Mouse (Mus musculus) CH12.LX (cell line): ENCODE results near the gene Dnmbp.

ENCODE experiments used
- EP300 ChIP-seq: IDR thresholded peaks from 2 replicates; pipeline ENCODE4 v1.6.1; 2011; ENCODE audit warnings: low read length, improper control_type of control experiment
- MAFK ChIP-seq: IDR thresholded peaks from 2 replicates; pipeline ENCODE4 v1.6.1; 2011; ENCODE audit warnings: low read length, improper control_type of control experiment; ENCODE audit not compliant: insufficient replicate concordance
- MXI1 ChIP-seq: IDR thresholded peaks from 2 replicates; pipeline ENCODE4 v1.6.1; 2011; ENCODE audit warnings: mild to moderate bottlenecking, low read depth, low read length, improper control_type of control experiment
- POLR2A ChIP-seq: IDR thresholded peaks from 2 replicates; pipeline ENCODE4 v1.6.1; 2011; ENCODE audit warnings: low read depth, mild to moderate bottlenecking, improper control_type of control experiment, low read length

DNA sequence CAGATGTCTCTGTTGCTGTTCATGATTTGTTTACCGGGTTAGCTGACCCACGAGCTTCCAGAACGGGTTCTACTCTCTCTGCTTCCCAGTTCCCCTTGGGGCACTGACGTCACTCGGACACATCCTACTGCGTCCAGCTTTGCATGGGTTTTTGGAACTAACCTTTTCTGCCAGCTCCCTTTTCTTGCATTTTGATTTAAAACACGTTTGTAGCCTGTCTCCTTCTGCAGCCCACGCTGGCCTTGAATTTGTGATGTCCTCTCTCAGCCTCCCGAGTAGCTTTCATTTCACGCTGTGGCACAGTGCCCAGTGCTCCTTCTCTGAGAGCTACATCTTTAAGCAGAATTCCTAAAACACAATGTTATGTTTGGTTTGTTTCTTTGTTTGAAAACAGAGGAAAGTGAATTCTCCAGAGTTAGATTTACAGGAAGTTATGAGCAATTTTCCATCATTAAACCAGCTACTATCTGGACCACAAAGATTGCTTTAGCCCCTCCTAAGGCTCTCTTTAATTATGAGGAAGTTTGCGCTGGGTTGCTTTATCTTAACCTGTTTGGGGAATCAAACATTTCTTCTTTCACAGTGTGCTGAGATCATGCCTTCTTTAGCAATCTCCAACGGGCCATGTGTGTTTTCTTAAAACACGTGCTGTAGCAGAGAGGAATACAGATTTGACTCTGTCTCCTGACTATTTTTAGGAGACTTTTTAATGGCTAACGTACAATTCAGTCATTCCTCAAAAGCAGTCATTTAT is 124.2 kb downstream of the Dnmbp start:
- TF ChIP-seq POLR2A: no peak
- TF ChIP-seq MAFK: no peak
- TF ChIP-seq MXI1: no peak
- no peak for TF ChIP-seq EP300
